Mouse (Mus musculus) left cerebral cortex, adult 11 months (tissue): Measurements from ENCODE around the gene Alg3.

Experiments
- DNase-seq: peaks from one replicate; pipeline ENCODE4 v3.0.0; 2022; ENCODE audit warnings: low spot score

Alg3 gene

DNA sequence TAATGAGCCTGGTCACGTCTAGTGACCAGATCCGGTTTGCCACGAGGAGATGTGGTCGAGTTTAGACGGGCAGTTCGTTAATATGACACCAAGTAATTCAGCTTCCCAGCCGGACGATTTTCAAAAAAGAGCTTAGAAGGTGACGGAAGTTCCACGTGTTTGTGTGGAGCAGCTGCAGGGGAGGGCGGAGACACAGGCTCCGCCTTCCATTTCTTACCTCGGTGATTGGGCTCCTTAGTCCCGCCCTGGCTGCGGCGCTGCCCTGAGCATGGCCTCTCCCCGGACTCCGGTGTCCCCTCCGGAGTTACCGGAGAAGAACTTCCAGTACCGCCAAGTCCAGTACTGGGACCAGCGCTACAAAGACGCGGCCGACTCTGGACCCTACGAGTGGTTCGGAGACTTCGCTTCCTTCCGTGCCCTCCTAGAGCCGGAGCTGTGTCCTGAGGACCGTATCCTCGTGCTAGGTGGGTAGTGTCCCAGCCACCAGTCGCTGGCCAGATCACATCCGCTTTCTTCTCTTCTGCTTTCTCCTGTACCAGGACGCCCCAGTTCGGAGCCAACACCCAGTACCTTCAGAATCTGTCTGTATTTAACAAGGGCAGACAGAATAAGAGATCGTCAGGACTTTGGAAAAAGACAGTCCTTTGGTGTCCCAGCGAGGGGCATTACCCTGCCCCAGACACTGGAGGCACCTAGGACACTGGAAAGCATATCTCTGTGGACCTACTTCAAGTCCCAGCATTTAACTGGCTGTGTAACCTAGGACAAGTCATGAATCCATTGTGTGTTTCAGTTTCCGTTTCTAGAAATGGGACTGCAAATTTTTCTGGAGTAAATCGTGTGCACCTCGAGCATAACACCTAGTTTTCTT is at the start of gene Alg3, which contains the start of the genes Eef1akmt4 and Gm49333:
Gene Alg3, minus strand, starts transcription at position 379 of the 871 bp plus-strand sequence.
Gene Eef1akmt4, plus strand, starts transcription at position 237 of the 871 bp plus-strand sequence.
Gene Gm49333, plus strand, starts transcription at position 254 of the 871 bp plus-strand sequence.
- DNase-seq: peak; percentile 71

DNA sequence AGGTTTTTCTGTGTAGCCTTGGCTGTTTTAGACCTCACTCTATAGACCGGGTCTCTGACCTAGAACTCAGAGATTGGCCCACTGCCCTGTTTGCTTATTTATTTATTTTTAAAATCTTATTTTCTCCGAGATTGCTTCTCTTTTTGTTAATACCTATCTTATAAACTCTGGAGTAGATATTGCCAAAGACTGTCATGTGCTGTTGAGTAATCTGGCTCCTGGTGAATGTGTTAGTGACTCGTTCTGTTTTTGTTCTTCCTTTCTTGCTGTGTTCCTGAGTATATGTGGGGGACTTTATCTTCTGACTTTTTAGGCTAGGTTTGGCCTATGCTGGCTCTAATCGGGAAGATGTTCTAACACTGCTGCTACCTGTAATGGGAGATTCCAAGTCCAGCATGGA is 46.1 kb upstream of the Alg3 start:
- DNase-seq: no peak

DNA sequence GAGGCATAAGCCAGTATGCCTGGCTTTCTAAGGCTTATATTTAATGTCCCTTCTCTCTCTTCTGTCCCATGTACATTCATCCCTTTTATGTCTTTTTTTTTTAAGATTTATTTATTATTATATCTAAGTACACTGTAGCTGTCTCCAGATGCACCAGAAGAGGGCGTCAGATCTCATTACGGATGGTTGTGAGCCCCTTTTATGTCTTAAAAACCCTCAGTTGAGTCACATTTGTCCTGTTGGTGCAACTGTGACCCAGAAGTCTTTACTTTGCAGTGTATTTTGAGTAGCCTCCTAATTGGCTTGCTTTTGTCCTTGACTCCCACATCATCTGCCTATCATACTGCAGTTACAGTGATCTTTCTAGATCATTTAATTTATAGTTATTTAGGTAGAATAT is 41.8 kb upstream of the Alg3 start:
- DNase-seq: no peak

DNA sequence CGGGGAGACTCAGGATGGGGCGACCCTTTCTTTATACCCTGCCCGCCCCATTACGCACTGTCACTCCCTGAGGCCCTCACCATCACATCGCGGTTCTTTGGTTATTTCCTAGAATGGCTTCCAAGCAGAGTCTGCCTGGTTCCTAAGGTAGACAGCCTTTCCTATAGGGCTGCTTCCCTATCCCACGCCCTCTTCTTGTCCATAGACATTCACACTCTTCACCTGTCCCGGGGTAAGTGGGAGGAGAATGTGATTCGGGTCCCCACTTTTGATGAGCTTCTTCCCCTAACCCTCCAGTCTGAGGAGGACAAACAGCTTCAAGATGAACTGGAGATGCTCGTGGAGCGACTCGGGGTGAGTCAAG is 40.4 kb upstream of the Alg3 start:
- no peak for DNase-seq

DNA sequence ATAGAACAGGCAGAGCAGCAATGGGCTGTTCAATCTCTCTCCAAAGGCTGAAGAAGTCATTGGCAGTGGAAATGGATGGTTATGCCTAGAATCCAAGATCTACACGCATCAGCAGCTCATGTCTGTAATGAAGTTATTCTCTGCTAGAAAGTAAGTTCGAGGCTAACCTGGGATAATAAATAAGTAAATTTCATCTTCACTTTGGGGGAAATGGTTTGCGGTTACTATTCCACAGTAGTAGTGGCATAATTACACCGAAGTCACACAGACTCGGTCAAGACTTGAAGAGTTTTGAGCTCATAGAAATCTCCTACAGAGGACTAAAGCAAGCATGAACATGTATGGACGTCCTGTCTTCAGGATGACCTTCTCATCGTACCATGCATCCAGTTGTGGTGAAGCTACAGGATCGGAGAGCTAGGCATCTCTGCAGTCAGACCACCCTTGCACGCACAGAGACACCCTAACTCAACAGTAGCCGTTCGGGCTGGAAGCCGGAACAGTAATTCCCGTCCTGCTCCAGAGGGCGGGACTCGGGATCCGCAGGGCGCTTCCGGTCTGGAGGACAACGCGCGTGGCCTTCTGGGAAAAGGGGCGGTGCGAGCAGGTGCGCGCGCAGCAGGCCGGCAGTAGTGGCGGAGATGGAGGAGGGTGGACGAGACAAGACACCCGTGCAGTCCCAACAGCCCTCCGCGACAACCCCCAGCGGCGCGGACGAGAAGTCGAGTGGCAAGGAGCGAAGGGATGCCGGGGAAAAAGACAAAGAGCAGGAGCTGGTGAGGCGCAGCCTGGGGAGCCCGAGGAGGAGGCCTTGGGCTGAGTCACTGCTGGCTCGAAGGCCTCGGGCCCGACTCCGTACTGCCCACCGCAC is 39.8 kb upstream of the Alg3 start, which contains the start of gene Psmd2:
Gene Psmd2, plus strand, starts transcription at position 577 of the 871 bp plus-strand sequence.
- peak; percentile 91 for DNase-seq

DNA sequence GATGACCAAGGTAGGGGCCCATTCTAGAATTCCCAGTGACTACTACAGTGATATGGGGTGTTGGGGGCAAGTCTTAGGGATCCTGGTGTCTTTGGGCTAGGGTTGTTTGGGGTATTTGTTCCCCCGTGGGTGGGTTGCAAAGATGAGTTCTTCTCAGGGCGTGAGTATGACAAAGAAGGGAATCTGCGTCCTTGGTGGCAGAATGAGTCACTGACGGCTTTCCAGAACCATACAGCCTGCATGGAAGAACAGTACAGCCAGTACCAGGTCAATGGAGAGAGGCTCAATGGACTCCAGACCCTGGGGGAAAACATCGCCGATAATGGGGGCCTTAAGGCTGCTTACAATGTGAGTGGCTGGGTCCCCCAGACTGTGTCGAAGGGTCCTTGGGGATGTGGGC is 32.4 kb upstream of the Alg3 start:
- DNase-seq: no peak

DNA sequence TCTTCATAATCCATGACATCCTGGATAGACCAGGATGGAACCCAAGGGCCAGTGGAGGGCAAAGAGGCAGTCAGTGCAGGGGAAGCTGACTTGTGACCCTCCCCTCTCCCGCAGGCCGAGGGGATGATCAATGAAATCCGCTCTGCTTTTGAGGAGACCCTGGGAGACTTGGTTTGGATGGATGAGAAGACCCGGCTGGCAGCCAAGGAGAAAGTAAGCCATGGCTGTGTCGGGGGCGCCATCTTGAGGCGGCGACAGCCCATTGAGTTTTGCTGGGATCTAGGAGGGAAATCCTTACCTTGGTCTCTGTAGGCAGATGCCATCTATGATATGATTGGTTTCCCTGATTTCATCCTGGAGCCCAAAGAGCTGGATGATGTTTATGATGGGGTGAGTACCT is 30.6 kb upstream of the Alg3 start:
- DNase-seq: no peak

DNA sequence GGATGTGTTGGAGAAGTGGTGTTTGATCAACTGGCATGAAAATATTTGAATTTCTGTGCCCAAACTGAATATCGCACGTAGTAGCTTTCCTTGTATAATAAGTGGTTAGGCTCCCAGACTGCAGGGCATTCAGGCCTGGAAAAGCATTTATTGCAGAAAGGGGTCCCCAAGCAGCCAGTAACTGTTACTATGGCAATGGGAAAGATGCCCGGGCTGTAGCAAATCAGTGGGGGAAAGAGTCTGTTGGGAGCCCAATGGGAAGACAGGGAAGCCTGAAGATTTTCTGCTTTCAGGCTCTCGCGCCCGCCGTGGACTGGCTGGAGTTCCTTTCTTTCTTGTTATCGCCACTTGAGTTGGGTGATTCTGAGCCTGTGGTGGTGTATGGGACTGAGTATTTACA is 26.8 kb upstream of the Alg3 start:
- DNase-seq: no peak

DNA sequence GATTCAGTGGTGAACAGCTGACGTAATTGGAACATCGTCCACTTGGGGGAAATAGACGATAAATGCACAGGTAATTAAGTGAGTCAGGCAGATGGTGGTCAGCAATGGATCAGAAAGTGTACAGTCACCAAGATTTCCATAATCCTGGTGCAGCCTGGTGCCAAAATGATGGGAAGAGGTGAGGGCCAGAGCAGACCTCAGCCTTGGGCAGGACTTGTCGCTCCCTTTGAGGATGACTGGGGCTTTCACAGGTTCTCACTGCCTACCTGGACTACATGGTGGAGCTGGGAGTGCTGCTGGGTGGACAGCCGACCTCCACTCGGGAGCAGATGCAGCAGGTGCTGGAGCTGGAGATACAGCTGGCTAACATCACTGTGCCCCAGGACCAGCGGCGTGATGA is 25.9 kb upstream of the Alg3 start:
- DNase-seq: no peak

DNA sequence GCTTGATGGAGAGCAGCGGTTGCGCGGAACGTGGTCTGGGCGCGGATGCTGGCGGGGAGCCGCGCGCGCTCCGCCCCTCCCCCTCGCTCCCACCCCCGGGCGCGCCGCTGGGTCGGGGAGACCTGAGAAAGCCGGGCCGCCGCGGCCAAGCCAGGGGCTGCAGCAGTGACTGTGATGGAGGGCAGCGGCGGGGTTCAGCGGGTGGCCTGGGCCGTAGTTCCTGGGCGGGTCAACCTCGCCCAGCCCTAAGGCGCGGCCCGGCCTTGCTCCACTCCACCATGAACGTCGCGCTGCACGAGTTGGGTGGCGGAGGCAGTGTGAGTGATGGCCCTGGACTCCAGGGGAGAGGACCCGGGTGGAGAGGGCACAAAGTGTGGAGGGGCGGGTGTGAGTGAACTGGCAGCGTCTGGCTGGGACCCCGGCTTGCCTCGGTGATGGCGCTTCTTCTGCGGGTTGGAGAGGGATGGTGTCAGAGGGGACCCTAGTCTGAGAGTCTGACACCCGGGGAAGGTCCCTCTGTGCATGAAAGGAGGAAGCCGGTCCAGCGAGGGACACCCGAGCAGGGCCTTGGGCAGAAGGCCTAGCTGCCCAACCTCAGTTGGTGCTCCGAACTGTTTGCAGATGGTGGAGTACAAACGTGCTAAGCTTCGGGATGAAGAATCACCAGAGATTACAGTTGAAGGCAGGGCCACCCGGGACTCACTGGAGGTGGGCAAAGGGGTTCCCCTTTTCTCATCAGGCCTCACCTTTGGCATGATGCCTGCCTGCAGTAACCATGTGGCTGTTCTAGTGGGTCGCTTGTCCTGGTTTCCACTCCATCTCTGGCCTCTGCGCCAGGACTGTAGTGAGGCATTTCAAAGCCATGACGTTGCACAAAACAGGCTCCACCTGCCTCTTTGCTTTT is 18.4 kb upstream of the Alg3 start, which contains the start of gene Ece2:
Gene Ece2, plus strand, starts transcription at position 98 of the 904 bp plus-strand sequence.
- no peak for DNase-seq

DNA sequence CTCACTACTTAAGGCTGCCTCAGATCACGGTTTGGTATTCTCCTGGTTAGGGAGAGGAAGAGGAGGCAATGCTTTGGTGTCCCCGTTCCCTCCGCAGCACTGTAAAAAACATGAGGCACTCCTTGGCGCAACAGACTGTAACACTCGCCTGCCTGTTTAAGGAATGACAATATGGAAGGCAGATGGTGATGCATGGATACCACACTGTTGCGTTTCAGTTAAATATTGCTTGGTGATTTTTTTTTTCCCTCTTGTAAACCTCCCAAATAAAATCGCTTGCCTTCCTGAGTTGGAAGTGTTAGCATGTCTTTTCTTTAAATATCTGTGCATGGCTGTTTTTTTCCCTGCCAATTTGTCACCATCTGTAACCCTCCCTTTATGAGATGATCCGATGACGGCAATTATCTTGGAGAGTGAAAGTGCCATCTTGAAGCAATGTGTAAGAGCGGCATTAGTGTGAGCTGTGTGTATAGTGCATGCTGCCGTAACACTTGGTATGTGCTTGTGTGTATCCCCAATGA is 17.4 kb upstream of the Alg3 start:
- DNase-seq: no peak

DNA sequence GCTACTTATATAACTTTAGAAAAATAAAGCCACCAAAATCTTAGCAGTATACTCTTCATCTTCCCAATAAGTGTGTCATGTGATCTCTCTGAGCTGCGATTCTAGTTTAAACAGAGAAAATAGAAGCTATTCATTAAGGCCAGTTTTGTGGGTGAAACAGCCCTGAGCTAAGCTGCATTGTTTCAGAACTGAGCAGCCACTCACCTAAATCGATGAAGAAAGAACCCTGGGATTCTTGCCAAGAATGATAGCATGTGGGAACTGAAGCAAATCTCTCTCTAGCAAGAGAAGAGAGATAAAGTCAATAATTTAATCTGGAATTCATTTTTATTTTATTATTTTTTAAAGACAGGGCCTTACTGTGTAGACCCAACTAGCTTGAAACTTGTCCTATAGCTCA is 11.7 kb upstream of the Alg3 start:
- no peak for DNase-seq

DNA sequence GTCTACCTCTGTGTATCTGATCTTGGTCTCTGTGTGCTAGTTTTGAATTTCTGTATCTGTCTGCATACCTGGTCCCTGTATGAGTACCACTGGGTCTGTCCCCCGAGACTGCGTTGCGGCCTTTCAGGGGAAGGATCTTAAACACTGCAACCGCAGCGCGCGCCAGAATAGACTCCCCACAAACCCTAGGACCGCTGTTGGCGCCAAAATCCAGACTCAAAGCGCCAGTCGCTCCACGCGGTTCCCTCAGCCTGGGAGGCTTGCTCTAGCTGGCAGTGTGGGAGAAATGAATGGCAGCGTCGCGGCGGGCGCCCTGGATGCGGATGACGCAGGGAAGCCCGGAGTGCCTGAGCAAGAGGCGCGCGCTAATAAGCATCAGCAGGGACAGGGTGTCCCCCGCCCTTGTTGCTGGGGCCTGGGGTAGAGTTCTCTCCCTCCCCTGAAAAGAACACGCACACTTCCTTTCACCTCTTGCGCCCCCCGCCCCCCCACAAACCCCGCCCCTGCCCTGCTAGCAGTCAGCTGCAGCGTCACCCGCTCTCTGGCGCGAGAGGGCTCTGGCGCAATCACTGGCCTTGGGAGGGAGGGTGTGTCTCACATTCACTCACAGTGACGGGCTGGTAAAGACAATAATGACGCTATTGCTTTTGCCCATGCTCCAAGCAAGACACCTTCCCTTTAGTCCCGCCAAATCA is 10.6 kb upstream of the Alg3 start:
- DNase-seq: no peak

DNA sequence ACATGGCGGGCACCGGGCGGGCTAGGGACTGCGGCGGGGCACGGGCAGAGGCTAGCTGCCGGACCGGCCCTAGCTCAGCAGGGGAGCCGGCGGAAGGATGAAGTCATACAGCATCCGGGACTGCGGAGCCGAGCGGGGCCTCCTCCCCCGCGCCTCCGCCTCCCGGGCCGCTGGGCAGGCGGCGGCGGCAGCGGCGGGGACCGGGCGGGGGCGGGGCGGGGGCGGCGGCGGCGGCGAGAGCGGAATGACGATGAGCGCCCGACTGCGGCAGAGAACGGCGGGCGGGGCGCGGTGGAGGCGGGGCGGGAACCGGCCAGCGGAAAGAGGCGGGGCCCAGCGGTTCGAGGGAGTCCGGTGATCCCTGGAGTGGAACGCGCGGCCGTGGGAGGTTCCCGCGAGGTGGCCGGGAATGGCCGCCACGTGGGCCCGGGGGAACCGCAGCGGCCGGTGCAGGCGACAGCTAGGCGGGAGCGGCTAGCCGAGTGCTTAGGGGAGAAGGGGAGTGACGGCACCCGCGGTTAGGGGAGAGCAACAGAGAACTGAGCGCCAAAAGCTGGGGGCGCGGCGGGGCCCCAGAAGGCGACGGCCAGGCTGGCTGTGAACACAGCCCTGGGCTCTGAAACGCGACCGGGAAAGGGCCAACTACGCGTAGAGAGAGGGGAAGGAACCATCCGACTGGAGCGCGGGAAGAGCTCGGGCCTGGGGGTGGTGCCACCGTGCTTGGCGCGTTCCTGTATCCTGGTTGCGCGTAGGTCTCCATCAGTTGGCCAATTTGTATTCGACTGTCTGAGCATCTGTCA is 9.9 kb upstream of the Alg3 start, which contains the start of gene Camk2n2:
Gene Camk2n2, minus strand, starts transcription at position 97 of the 800 bp plus-strand sequence.
- no peak for DNase-seq

DNA sequence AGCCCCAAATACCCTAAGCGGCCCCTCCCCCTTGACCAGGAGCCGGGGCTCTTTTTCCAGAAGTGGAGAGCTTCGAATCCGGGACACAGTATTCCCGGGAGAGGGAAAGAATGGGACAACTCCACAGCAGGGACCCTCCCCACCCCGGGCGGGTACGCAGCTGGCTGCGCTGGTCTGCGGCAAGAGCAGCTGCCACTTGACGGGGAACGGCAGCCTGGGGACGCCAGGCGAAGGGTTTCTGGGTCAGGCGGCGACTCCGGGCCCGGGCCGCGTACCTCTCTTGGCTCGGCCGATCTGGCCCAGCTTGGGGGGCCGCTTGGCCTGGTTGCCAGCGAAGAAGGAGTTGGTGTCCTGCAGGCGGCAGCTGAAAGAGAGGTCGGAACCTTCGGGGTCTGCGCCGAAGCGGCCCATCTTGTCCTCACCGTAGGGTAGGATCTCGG is 9.2 kb upstream of the Alg3 start:
- no peak for DNase-seq

DNA sequence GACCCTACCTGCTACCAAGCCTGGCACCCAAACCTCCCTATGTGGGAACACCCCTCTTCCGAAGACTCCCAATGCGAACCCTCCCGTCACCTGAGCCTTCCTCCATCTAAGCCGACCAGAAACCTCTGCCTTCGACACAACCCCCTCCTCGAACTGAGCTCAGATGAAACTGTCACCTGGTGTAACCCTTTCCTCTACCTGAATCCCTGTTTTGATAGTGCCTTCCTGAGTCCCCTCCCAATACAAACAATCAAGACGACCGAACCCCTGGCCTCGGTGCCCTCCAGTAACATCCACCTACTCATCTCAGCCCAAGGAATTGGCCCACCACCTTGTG is 8.8 kb upstream of the Alg3 start:
- DNase-seq: no peak

DNA sequence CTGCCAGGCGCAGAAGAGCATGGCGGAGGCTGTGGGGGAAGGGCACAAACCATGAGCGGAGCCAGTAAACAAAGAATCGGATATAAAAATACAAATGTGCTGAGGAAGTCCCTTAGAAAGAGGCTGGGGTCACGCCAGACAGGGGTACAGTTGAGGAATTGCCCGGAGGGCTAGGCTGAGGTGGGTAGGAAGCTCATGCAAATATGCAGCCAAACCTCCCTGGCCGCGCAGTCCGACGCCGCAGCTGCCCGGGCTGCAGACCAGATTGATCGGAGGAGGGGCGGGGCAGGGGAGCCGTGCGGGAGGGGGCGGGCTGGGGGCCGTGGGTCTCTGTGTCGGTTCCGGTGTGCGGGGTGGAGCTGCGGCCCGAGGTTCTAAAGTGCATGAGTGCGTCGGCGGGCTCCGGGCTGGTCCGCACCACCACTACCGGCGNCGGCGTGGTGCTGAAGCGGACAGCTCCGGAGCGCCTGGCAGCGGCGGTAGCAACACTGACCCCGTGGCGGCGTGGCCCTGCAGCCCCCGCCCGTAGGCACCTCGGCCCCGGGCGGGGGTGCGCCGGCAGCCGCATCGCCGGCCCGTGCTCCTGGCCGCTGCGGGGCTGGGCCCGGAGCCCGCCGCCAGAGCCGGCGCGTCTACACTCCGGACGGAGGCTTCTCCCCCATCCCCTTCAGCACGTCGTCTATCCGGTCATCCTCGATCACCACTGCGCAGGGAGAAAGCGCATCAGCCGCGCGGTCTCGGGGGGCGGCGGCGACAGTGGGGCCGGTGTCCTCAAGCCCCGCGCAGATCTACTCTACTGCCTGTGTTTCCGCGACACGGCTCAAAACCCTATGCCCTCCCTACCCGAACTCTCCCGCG is 8.2 kb upstream of the Alg3 start:
- no peak for DNase-seq

DNA sequence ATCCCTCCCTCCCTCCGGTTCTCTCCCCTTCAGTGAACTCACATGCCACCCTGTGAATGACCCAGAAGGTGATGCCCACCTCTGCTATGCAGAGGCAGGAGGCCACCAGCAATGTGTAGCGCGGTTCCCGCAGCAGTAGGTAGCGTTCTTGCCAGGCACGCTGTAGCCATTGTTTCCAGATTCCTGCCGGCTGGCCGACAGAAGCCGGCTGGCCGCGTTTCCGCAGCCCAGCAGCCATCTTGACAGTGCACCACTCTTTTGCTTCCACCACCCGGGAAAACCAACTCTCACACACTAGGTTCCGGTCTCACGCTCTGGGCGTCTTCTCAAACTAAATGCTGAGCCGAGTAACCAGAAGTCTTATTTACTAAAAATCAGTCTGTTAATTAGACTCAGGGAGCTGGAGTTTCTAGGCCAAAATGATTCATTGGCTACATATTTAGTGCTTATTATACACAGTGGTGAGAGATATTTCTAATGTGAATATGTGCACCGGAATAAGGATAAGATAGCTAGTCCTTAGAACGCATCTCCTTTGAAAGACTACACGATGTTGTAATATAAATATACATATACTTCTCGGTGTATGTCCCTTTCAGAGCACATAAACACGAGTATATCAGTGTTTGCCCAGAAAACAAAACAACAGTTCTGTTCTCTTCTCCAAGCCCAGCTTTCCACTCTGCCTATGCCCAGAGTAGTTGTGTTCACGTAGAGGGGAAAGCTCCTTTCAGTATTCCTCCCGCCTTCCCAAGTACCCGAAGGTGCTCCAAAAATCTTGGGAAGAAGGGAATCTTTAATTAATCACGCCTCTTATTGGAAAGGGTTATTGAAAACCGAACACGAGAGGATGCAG is 806 bp downstream of the Alg3 start:
- no peak for DNase-seq
